Mouse (Mus musculus) G1E (cell line): ENCODE data around the gene Zfp536.

ENCODE experiments used
- CTCF ChIP-seq: IDR thresholded peaks from 2 replicates; pipeline ENCODE4 v1.5.1; 2012; ENCODE audit warnings: low read depth, low read length, inconsistent platforms, mixed read lengths
- GATA1 ChIP-seq: IDR thresholded peaks from 2 replicates; pipeline ENCODE4 v1.6.1; 2012; ENCODE audit warnings: borderline replicate concordance, low read length, inconsistent platforms, mixed read lengths
- POLR2AphosphoS5 ChIP-seq: IDR thresholded peaks from 2 replicates; pipeline ENCODE4 v1.6.1; 2012; ENCODE audit warnings: low read depth, low read length, inconsistent platforms; ENCODE audit not compliant: insufficient replicate concordance

GRCm38 (mm10) chr7:37685247-37685646 lies 88.2 kb downstream of the Zfp536 start:
- TF ChIP-seq CTCF (no peak), GATA1 (no peak), POLR2AphosphoS5 (no peak)
